Mouse (Mus musculus) lung, postnatal 10 days (tissue): ENCODE measurements around the gene Stac2.

Experiments used
- DNase-seq: peaks from one replicate; pipeline ENCODE4 v3.0.0; 2021

The Stac2 gene

GRCm38 (mm10) chr11:97995564-97996288 is 57.5 kb downstream of the Stac2 start, which contains the start of gene Arl5c:
TSS of gene Arl5c (minus strand) at chr11:97996181.
- DNase-seq, result peak; percentile 79

DNA sequence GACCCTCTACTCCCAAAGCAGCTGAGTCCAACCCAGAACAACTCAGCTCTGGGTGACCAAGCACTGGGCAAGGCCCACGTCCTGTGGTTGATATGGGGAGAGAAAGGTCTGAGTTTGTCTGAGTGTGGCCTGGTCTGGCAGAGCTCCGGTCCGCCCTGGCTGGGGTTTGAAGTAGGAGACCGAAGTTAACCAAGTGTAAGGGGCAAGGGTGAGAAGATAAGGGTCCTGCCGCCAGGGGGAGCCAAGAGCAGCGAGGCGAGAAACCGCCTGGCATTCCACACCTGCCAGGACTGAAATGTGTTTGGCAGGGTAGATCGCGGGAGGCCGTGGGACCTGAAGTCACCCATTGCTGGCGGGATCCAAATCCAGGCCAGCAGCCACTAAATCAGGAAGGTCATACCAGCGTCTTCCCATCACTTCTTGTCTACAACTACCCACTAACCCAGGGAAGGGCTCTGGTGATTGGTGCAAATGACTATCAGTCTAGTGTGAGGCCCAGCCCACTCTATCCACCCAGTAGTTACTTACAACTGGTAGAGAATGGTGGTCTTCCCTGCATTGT is 58.6 kb downstream of the Stac2 start:
- DNase-seq, result peak; percentile 86

GRCm38 (mm10) chr11:97988530-97989096 is 64.6 kb downstream of the Stac2 start:
- peak; percentile 90 for DNase-seq

GRCm38 (mm10) chr11:97987551-97988526 is 65.4 kb downstream of the Stac2 start:
- peak; percentile 98 for DNase-seq

- no peak for DNase-seq
Measured at GRCm38 (mm10) chr11:97986738-97987465, 66.4 kb downstream of the Stac2 start.
